Mouse (Mus musculus): ENCODE measurements around the gene Nsun7. TPM values are rescaled to one million over a fixed set of nuclear protein-coding genes. Genes with fewer than 3 reads are reported as not detected.

The Nsun7 gene
- polyA plus RNA-seq, 1 experiment, result not detected

DNA sequence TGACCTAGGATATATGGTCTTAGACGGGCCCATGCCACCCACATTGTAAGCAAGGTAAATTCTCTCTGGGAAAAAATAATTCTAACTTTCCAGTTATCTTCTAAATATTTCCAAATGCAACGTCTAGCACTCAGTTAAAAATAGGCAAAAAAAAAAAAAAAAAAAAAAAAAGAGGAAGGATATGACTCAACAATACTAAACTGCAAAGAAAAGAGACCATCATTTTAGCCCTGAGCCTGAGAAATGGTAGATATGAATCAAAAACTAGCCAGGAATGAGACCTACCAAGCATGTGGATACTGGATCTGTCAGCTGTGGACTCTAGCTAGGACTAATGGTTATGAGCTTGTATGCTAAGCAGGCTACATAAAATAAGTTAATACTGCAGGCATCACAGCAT lies 20.0 kb downstream of the Nsun7 start:
- H3K27me3 ChIP-seq (ENCODE audit: control insufficient read depth, insufficient read depth, low read length), result no peaks in the 10 kb centered on the region
- TF ChIP-seq CTCF (IDR thresholded peaks at IDR 0.05; ENCODE audit: extremely low read depth, insufficient read length, insufficient replicate concordance, low read depth, low read length) (no peak), POLR2A (IDR thresholded peaks at IDR 0.05; ENCODE audit: low read depth, low read length) (no peak)
- 67% methylated on average over 2 of the region's 2 CpGs for WGBS

DNA sequence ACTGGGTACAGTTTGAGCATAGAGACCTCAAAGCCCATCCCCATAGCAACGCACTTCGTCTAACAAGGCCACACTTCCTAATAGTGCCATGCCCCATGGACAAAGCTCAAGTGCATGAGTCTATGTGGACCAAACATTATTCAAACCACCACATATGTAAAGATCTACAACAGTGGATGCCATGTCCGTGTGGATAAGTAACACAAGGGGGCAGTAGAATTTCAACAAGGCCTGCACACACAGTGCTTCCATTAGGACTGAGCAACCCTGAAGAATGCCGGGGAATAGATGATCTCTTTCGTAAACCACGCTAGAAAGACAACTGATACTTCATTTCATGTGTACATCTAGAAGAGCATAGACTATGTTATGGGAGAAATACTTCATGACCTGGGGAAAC lies 21.0 kb downstream of the Nsun7 start:
- H3K36me3 ChIP-seq (ENCODE audit: control insufficient read depth, insufficient read depth, low read length), result no peaks in the 10 kb centered on the region
- H3K27ac ChIP-seq (ENCODE audit: insufficient read depth, low read depth, low read length), result no peak overlapping the region
- TF ChIP-seq POLR2A (IDR thresholded peaks at IDR 0.05; ENCODE audit: low read depth, low read length), result no peak
- TF ChIP-seq CTCF (IDR thresholded peaks at IDR 0.05; ENCODE audit: extremely low read depth, insufficient read length, insufficient replicate concordance, low read depth, low read length), result no peak
- WGBS, result 77% methylated on average over 6 of the region's 6 CpGs
- H3K4me1 ChIP-seq (ENCODE audit: control insufficient read depth, insufficient read depth, insufficient read length, low read length), result no peaks in the 10 kb centered on the region
- no peak overlapping the region for H3K4me3 ChIP-seq (ENCODE audit: low read depth, low read length)
- no peaks in the 10 kb centered on the region for H3K27me3 ChIP-seq (ENCODE audit: control insufficient read depth, insufficient read depth, low read length)

More for the DNA sequence above, 20.0 kb downstream of the Nsun7 start:
- Histone ChIP-seq H3K4me1 (ENCODE audit: control insufficient read depth, insufficient read depth, insufficient read length, low read length) (no peaks in the 10 kb centered on the region), H3K36me3 (ENCODE audit: control insufficient read depth, insufficient read depth, low read length) (no peaks in the 10 kb centered on the region), H3K27ac (ENCODE audit: insufficient read depth, low read depth, low read length) (no peak overlapping the region), H3K4me3 (ENCODE audit: low read depth, low read length) (no peak overlapping the region)

DNA sequence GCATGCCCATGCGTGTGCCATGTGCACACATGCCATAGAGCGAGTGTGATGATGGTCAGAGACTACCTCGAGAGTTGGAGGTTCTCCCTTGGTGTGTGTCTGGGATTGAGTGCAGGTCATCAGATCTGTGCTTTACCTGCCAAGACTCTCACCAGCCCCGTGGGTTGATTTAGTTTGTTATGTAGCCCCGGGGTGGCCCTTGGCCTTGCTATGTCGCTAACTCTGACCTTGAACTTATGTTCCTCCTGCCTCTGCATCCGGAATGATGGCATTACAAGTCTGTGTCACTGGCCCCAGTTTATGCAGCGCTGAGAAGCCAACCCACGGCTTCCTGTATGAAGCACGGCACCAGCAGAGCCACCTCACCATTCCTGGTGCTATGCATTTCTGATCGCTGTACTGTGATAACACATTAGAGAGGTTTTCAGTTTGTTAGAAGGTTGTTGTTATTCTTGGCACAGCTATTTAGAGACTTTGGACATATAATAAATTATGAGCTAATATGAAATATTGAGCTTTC lies 34.5 kb downstream of the Nsun7 start:
- TF ChIP-seq CTCF (IDR thresholded peaks at IDR 0.05; ENCODE audit: extremely low read depth, insufficient read length, insufficient replicate concordance, low read depth, low read length) (no peak), POLR2A (IDR thresholded peaks at IDR 0.05; ENCODE audit: low read depth, low read length) (no peak)
- H3K27me3 ChIP-seq (ENCODE audit: control insufficient read depth, insufficient read depth, low read length), result no peaks in the 10 kb centered on the region
- WGBS, result 72% methylated on average over 11 of the region's 11 CpGs
- H3K4me3 ChIP-seq (ENCODE audit: low read depth, low read length), result no peak overlapping the region
- no peak overlapping the region for H3K27ac ChIP-seq (ENCODE audit: insufficient read depth, low read depth, low read length)
- no peaks in the 10 kb centered on the region for H3K4me1 ChIP-seq (ENCODE audit: control insufficient read depth, insufficient read depth, insufficient read length, low read length)
- peaks cover under 1% of the 10 kb centered on the region; the same call in 1 of the 2 replicates for H3K36me3 ChIP-seq (ENCODE audit: control insufficient read depth, insufficient read depth, low read length)

DNA sequence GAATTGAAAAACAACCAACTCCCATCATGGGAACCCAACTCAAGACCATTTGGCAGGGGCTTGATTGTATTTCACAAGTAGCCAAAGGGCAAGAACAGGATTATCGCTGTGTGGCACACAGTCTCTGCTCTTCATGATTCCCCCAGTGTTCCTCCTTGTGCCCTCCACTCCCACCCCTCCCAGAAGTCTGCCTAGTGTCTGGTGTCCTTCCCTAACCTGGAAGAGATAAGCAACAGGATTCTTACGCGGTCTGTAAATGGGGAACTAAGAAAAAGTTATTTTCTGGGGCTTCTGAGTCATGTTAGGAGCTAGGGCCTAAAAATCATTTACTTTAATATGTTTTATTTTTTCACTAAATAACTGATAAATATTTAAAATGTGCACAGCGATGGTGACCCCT lies 35.3 kb downstream of the Nsun7 start:
- 93% methylated on average over 4 of the region's 4 CpGs for WGBS
- no peaks in the 10 kb centered on the region for H3K4me1 ChIP-seq (ENCODE audit: control insufficient read depth, insufficient read depth, insufficient read length, low read length)

DNA sequence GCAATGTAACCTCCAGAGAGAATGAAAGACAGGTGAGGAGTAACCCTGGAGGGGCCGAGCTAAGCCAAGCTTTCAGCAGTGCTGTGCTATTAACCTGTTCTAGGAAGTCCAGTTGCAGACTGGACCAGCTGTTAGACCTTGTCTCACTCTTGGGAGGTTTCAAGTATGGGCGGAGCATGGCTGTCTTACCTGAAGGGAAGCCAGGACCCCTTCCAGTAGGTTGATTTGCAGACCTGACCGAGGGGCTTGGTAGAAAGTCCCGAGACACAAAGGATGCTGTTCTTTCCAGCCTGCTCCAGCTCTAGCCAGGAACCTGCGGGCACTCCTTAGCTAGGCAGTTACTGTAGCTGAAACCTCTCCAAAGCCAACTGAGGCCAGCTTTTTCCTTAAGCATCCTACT lies 36.4 kb downstream of the Nsun7 start:
- H3K4me1 ChIP-seq (ENCODE audit: control insufficient read depth, insufficient read depth, insufficient read length, low read length), result no peaks in the 10 kb centered on the region
- H3K4me3 ChIP-seq (ENCODE audit: low read depth, low read length), result no peak overlapping the region
- H3K36me3 ChIP-seq (ENCODE audit: control insufficient read depth, insufficient read depth, low read length), result peaks cover 10% of the 10 kb centered on the region
- WGBS, result 90% methylated on average over 5 of the region's 5 CpGs
- no peak for TF ChIP-seq POLR2A (IDR thresholded peaks at IDR 0.05; ENCODE audit: low read depth, low read length)
- TF ChIP-seq CTCF (IDR thresholded peaks at IDR 0.05; ENCODE audit: extremely low read depth, insufficient read length, insufficient replicate concordance, low read depth, low read length), result no peak
- H3K27ac ChIP-seq (ENCODE audit: insufficient read depth, low read depth, low read length), result no peak overlapping the region
- no peaks in the 10 kb centered on the region for H3K27me3 ChIP-seq (ENCODE audit: control insufficient read depth, insufficient read depth, low read length)

More for the DNA sequence above, 35.3 kb downstream of the Nsun7 start:
- Histone ChIP-seq H3K27me3 (ENCODE audit: control insufficient read depth, insufficient read depth, low read length) (no peaks in the 10 kb centered on the region), H3K36me3 (ENCODE audit: control insufficient read depth, insufficient read depth, low read length) (peaks cover 4% of the 10 kb centered on the region; the same call in 1 of the 2 replicates), H3K27ac (ENCODE audit: insufficient read depth, low read depth, low read length) (no peak overlapping the region), H3K4me3 (ENCODE audit: low read depth, low read length) (no peak overlapping the region)
- TF ChIP-seq CTCF (IDR thresholded peaks at IDR 0.05; ENCODE audit: extremely low read depth, insufficient read length, insufficient replicate concordance, low read depth, low read length) (no peak), POLR2A (IDR thresholded peaks at IDR 0.05; ENCODE audit: low read depth, low read length) (no peak)

DNA sequence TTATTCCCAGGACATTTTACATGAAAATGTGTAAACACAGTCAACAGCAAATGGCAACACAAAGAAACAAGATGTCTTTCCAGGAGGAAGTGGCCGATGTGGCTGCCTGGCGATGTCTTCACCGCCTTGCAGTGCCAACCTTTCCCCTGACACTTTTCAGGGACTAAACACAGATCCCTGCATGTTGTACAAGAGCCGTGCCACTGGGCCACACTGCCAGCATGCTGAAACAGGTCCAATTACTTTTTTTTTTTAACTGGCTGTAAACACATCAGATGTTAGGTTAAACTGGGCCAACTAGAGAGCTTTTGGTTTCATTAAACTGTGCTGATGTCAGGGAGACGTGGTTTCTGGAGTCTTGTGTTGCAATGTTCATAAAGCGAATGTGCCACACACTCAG lies 39.2 kb downstream of the Nsun7 start:
- WGBS, result 86% methylated on average over 6 of the region's 6 CpGs
- Histone ChIP-seq H3K36me3 (ENCODE audit: control insufficient read depth, insufficient read depth, low read length) (peaks cover 18% of the 10 kb centered on the region), H3K27ac (ENCODE audit: insufficient read depth, low read depth, low read length) (no peak overlapping the region), H3K27me3 (ENCODE audit: control insufficient read depth, insufficient read depth, low read length) (no peaks in the 10 kb centered on the region), H3K4me1 (ENCODE audit: control insufficient read depth, insufficient read depth, insufficient read length, low read length) (no peaks in the 10 kb centered on the region), H3K4me3 (ENCODE audit: low read depth, low read length) (no peak overlapping the region)
- TF ChIP-seq CTCF (IDR thresholded peaks at IDR 0.05; ENCODE audit: extremely low read depth, insufficient read length, insufficient replicate concordance, low read depth, low read length) (no peak), POLR2A (IDR thresholded peaks at IDR 0.05; ENCODE audit: low read depth, low read length) (no peak)

DNA sequence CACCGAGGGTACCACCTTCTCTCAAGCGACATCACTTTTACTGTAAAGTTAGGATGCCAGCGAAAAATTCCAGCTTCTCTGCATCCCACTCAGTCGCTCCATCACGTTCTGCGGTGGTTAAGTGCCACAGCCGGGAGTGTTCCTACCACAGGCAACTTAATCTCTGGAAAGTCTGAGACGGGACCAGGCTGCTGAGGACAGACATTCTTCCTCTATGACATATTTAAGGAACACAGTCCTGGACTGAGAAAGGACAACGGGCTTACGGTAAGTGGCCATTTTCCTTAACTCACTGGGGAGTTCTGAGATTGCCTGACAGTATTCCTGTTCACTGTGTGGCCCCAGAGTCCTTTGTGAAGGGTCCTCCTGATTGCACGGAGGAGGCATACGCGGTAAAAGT lies 40.9 kb downstream of the Nsun7 start:
- H3K27me3 ChIP-seq (ENCODE audit: control insufficient read depth, insufficient read depth, low read length), result no peaks in the 10 kb centered on the region
- no peak overlapping the region for H3K27ac ChIP-seq (ENCODE audit: insufficient read depth, low read depth, low read length)
- peaks cover 19% of the 10 kb centered on the region for H3K36me3 ChIP-seq (ENCODE audit: control insufficient read depth, insufficient read depth, low read length)
- H3K4me3 ChIP-seq (ENCODE audit: low read depth, low read length), result no peak overlapping the region
- no peaks in the 10 kb centered on the region for H3K4me1 ChIP-seq (ENCODE audit: control insufficient read depth, insufficient read depth, insufficient read length, low read length)
- WGBS, result 91% methylated on average over 13 of the region's 13 CpGs
- no peak for TF ChIP-seq POLR2A (IDR thresholded peaks at IDR 0.05; ENCODE audit: low read depth, low read length)
- TF ChIP-seq CTCF (IDR thresholded peaks at IDR 0.05; ENCODE audit: extremely low read depth, insufficient read length, insufficient replicate concordance, low read depth, low read length), result no peak
